Mouse (Mus musculus) CD4-positive helper T cell, adult 2 months (primary cell): ENCODE data around the gene Ghrl.
"Not testable (repeated sequence)": the region's sequence is repeated elsewhere in the genome, so short reads cannot be mapped to it uniquely, and the experiment has no call there.

ENCODE experiments used
- DNase-seq: peaks from one replicate; pipeline ENCODE4 v3.0.0-alpha.2; 2012; ENCODE audit warnings: low read depth, missing footprints, low spot score

Ghrl gene

GRCm38 (mm10) chr6:113696582-113697221 lies 23.0 kb downstream of the Ghrl start, which contains the start of gene Tatdn2:
Gene Tatdn2, plus strand, starts transcription at chr6:113697050.
- DNase-seq = peak; percentile 100

DNA sequence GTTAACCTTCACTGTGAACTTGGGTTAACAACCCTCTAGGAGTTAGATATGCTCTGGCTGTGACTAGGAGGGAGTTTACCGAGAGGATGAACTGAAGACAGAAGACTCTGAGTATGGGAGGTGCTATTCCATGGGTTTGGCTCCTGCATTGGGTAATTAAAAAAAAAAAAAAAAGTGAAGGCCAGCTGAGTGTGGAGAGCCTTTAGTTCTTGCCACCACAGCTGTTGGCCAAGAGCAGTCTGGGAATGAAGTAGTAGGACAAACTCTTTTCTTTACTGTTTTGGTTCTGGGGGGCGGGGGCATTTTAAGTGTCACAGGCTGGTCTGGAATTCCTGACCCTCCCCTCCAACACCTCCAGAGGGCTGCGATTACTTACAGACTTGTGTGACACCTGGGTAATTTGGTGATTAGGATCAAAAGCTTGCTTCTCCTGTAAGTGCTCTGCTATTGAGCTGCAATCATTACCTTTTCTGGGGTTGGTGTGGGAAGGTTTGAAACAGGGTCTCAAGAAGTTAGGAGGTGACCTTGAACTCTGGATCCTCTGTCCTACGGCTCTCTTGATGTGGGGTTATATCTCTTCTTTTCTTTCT lies 23.8 kb downstream of the Ghrl start:
- no peak for DNase-seq

DNA sequence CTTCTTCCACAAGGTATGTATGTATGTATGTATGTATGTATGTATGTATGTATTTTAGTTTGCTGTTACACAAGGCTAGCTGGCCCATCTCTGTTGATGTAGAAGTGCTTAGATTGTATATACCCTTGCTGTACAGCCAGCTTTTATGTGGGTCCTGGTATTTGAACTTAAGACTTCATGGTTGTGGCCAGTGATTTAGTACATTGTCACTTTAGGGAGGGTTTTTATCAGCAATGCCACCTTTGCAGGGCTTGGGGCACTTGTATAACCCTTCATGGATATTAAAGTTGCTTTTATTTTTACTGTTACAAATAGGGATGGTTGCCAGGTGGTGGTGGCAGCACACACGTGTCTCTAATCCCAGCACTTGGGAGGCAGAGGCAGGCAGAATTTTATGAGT lies 24.5 kb downstream of the Ghrl start:
- DNase-seq = no peak

- DNase-seq = no peak
Measured at GRCm38 (mm10) chr6:113693377-113693776, 26.3 kb downstream of the Ghrl start.

GRCm38 (mm10) chr6:113692661-113693133 lies 27.0 kb downstream of the Ghrl start:
- no peak for DNase-seq

DNA sequence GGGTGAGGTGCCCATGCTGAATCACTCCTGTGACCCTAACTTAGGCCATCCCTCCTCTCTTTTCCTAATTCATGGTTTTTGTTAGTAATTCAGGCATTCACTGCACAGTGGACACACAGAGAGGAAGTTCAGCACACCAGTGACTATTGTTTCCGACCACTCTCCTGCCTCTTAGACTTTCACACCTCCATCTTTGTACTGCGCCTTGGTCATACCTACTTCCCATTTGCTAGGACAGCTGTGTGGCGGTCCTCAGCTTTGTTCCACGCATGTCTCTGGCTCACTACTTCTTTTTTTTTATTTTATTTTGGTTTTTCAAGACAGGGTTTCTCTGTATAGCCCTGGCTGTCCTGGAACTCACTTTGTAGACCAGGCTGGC lies 28.6 kb downstream of the Ghrl start:
- no peak for DNase-seq

DNA sequence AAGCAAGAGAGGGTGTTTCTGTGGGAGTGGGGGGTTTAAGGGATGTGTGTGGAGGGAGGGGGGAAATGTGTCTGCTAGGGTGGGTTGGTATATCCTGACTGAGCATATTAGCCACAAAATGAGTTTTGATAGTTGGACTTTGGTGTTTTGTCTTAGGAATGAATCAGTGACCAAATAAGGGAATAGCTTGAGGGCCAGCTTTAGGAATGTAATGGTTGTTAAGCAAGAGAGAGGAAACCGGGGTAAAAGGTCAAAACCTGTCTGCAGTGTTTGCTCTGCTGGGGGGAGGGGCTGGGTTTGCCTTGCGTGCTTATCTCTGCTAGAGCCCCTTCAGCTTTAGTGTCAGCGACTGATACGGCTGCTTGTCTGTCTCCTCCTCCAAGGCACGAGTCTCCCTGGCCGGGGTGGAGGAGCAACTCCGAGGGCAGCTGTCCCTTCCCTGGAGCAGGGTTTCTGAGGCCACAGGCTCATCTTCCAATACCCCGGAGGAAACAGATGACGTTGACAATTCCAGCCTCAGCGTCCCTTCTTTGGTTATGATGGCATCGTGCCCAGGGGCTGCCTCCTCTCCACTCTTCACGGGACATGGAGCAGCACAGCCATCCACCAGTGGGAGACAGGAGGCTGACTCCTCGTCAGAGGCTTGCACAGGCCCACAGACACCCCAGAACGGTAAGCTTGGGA lies 29.1 kb downstream of the Ghrl start:
- DNase-seq = no peak

DNA sequence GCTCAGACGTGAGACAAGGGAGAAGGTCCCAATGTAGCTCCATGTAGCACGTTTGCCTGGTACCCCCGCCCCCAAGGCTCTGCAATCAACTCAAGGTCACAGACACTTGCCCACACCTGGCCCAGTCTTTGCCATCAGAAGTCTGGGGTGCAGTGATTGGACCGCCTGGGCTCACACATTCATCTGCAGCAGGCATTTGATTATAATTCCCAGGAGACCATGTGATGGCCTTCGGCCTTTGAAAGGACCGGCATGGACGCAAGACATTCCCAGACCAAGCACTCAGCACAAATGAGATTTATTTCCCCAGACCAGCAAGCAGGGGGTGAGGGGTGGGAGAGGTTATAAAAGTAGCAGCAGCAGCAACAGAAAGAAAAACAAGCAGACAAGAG lies 29.7 kb downstream of the Ghrl start:
- no peak for DNase-seq

GRCm38 (mm10) chr6:113686551-113687125 lies 33.0 kb downstream of the Ghrl start:
- no peak for DNase-seq

- no peak for DNase-seq
Measured at GRCm38 (mm10) chr6:113683081-113683825, 36.4 kb downstream of the Ghrl start.

DNA sequence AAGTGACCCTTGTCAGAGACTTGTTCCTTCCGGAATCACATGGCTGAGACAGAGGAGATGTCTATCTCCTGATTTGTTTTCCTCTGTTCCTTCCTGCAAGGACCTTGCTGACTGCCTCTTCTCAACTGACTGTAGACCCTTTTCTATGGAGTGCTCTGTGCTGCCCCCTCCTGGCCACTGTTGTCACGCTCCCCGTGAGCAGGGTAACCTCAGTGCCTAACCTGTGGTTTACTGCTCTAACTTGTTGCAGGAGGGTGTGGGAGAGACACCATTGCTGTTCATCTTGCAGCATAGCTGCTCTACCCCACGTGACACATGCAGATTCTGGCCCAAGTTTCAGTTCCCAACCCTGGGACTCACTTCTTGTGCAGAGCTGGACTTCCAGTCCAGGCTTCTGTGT lies 38.4 kb downstream of the Ghrl start:
- DNase-seq = peak; percentile 83

GRCm38 (mm10) chr6:113679993-113680566 lies 39.6 kb downstream of the Ghrl start:
- no peak for DNase-seq

GRCm38 (mm10) chr6:113678246-113679012 lies 41.3 kb downstream of the Ghrl start:
- no peak for DNase-seq

DNA sequence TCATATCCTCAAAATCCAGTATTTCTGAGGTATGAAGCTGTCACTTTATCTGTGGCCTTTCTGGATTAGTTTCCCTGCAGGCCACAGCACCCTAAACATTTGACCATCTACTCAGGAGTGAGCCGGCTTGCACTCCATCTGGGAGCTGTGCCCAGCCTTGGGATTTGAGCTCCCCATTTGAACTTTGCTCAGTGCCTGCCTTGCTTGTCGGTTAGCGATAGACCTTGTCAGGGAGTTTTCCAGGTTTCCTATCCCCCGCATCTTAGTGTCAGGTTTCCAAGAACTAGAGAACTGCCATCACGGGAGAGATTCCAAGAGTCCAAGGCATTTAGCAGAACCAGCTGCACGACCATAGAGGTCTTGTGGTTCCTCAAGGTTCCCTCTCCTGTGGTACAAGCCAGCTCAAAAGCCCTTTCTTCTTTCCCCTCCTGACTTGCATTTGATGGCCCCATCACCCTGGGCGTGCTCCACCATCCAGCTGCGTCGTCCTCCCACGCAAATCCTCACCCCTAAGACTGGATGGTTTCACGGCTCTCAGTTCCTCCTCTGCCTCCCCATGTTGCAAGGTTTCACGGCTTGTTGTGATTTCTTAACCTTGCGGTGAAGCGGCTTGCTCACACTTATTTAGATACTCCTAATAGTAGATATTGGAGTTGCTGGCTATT lies 42.5 kb downstream of the Ghrl start:
- no peak for DNase-seq

- DNase-seq = no peak
Measured at GRCm38 (mm10) chr6:113675991-113676390, 43.7 kb downstream of the Ghrl start.

DNA sequence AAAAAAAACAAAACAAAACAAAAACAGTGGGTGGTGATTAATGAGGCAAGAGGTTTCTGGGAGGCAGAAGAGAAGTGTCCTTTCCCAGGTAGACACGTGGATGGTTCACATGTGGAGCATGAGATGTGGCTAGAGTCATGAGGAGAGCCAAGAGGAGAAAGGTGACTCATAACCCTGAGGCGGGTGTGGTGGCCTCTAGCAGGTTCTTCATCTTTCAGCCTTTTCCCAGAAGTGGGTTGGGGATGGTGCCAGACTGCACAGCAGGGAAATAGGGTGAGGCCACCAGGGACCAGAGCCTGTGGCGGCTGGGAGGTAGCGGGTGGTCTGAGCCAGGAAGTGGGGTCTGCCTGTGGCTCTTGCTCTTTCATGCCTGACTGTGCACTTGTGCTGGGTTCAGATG lies 44.4 kb downstream of the Ghrl start:
- no peak for DNase-seq

GRCm38 (mm10) chr6:113672989-113673388 lies 46.7 kb downstream of the Ghrl start:
- peak; percentile 46 for DNase-seq

DNA sequence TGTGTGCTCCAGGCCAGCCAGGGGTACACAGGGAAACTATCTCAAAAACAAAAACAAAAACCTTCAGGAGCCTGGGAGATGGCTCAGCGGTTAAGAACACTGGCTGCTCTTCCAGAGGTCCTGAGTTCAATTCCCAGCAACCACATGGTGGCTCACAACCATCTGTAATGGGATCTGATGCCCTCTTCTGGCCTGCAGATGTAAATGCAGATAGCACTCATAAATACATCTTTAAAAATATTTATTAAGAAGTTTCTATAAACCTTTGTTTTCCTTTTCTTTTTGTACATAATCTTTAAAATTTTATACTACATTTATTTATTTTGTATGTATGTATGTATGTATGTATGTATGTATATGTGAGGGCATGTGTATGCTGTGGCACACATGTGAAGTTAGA lies 47.7 kb downstream of the Ghrl start:
- DNase-seq = not testable (repeated sequence)

GRCm38 (mm10) chr6:113669821-113670220 lies 49.9 kb downstream of the Ghrl start:
- peak; percentile 85 for DNase-seq
